Mouse (Mus musculus): ENCODE results near the gene Serpina1e.
"Not testable (repeated sequence)": the region's sequence is repeated elsewhere in the genome, so short reads cannot be mapped to it uniquely, and the experiment has no call there.

Serpina1e gene

DNA sequence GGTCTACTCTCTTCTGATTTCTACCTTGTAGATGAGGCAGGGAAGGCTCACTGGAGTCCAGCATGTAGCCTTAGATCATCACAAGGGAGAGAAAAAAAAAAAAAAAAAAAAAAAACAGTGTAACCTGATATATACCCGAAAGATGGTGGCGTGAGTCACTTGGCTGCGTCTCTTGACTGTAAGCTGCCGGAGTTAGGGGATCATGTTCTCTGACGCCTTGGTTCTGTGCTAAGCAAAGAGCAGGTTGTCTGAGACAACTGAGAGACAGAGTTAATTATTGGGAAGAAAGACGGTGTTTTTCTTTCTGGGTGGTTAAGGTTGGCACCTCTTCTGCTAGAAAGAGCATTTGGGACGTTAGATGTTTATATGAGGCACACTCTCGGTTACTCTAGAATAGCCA is 4.1 kb upstream of the Serpina1e start:
- DNase-seq (ENCODE audit: low read depth) = no peak

DNA sequence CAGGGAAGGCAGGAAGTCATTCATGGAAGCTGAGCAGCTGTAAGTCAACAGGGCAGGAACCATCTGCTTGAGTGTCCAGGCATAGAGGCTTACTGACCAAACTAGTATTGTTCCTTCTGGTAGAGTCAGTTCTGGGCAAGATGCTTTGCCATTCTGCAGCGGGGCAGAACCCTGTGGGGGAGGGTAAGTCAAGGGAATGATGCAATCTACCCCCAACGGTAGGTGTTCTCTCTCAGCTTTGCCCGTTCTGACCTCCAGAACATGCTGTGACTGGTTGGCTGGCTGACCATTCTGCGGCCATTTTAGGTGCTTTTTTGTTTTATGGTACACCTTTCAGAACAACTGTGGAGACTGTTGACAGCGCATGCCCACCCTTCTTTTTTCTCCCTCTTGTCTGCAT is 3.6 kb upstream of the Serpina1e start:
- no peak for DNase-seq (ENCODE audit: low read depth)

DNA sequence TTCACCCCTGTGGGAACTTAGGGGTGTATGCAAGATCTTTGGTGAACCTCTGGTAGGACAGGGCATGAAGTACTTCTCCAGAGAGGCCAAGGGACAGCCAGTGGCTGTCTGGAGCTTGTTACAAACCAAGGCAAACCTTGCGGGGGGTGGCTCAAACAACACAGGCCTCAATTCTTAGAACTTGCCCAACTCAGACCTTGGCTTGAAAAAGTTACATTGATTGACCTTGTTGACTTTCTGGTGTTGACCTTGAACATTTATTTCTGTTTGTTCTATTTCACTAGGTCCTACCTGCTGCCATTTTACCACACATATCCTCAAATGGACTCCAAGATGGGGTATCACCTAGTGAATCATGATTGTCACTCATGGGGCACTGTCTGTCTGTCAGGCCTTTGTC is 2.9 kb upstream of the Serpina1e start:
- DNase-seq (ENCODE audit: low read depth) = no peak

DNA sequence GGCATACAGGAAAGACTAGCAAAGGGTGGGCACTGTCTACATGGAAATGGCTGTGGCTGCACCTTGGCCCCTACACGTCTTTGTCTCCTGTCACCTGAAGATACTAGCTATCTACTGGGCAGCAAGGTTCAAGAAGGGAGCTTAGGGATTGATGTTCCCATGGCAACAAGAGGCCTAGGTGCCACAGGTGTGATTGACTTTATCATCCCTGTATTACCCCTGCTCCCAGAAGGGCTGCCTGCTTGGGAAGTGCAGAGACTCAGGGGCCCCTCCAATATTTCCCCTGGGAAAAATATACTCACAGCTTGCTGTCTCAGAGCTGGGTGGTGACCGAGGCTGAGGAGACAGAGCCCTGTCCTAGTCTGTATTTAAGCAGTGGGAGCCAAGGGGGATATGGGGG is 2.2 kb downstream of the Serpina1e start:
- not testable (repeated sequence) for DNase-seq (ENCODE audit: low read depth)

DNA sequence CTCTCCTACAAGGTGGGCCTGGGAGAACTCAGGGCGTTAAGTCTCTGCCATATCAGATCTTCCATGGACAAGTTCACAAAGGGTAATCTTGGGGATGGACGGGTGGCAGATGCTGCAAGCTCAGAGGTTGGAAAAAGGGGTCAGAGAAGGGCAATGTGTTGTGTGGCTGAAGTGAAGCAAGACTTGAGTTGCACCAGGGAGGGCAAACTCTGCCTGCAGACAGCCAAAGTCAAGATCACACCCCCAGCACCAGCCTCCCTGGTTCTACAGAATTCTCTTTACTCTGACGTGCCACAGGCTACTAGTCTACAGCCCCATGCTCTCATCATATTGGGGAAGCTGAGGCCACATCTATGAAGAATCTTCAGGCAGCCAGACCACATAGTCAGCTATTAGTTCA is 5.8 kb downstream of the Serpina1e start:
- DNase-seq (ENCODE audit: low read depth) = not testable (repeated sequence)

DNA sequence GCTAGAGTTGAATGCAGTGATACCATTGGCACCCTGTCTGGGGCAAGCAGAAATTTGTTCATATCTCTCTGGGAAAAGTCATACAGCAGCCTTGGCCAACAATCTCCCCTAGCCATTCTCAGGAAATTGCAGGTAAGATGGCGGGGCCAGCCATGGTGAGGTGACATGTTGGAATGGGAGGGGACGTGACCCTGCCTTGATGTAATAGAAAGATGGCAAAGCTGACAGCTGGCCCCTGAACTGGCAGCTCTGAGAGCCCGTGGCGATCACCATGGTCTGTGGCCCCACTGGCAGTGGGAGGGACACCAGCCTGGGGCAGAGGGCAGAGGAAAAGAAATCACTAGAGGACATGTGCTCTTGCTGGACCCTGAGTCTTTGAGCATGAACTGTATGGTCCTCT is 12.5 kb downstream of the Serpina1e start:
- DNase-seq (ENCODE audit: low read depth) = no peak

DNA sequence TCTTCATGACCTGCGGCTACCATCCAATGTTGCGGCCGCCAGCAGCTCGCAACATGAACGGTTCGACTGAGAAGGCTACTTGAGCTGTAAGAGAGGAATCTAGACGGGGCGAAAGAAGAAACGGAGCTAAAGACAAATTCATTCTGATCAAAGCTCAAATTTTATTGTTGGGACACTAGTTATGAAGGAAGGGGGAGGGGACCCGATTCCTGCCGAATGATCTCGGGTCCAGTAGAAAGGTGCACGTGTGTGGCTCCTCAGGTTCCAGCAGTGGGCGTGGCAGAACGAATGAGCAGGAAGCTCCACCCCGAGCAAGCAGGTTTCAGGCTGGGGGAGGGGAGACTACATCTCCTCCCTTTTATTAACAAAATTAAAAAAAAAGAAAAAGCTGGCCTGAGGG is 49.6 kb downstream of the Serpina1e start:
- DNase-seq (ENCODE audit: low read depth) = not testable (repeated sequence)

DNA sequence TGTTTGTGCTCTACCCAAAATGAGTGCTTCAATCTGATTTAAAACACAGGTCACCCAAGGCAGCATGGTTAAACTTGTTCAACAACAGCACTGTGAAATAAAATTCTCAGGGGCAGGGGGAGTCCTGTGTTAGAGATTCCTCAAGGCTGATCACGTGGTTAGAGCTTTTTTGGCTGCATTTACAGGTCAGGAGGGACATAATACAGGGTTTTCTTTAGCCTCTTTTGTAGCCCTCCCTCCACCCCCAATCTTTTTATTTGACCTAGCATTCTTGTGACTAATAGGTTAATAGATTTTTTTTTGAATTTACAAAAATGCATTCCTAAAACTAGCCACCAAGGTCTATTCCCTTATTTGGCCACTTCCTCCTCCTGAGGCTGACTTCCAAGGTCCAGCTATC is 51.0 kb downstream of the Serpina1e start:
- not testable (repeated sequence) for DNase-seq (ENCODE audit: low read depth)

DNA sequence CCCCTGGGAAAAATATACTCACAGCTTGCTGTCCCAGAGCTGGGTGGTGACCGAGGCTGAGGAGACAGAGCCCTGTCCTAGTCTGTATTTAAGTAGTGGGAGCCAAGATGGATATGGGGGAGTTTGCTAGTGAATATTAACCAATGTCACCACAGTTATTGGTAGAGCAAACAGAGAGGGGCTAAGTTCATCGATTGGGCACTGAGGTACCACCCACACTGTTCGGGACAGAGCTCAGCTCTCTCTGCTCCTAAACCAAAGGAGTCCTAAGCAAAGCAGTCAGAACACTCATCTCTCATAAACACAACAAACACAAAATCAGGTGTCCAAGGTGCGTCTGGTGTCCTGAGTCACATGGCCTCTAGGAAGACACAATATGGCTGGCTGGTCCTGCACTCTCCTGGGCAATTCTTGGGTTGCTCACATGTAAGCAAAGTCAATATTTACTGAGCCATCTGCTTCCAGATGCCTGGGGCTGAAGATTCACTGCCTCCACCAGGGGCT is 53.9 kb downstream of the Serpina1e start, which contains the start of gene Serpina1c:
Serpina1c (minus strand) TSS at position 51 of the 504 bp plus-strand sequence.
- DNase-seq (ENCODE audit: low read depth) = not testable (repeated sequence)

DNA sequence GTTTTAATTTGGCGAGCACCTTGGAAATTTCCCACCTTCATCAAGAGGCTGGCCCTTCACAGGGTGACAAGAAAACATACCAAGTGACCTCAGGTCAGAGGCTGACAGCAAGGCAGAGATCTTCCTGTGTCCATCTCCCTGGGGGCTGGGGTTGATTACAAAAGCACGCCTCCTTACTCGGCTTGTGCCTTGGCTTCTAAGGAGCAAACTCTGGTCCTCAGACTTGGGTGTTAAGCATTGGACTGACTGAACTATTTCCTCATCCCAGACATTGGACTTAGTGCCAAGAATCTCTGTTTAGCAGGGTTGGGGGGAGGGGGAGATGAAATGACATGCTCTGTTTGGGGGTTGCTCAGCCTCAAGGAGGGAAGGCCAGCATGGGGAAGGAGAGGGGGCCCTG is 56.8 kb downstream of the Serpina1e start:
- DNase-seq (ENCODE audit: low read depth) = not testable (repeated sequence)
